Mouse (Mus musculus) stomach, postnatal 0 days (tissue): ENCODE measurements at regions not wholly inside any gene's neighbourhood (a gene's known extent, or its start where the extent isn't known, plus 50 kb on each side); places are given as distances from the start of the nearest gene placed in this dataset.
"Not testable (repeated sequence)": the region's sequence is repeated elsewhere in the genome, so short reads cannot be mapped to it uniquely, and the experiment has no call there.

Experiments used
- CTCF ChIP-seq: IDR thresholded peaks from 2 replicates; pipeline ENCODE4 v1.5.1; 2016; ENCODE audit warnings: antibody characterized with exemption, low read depth, mild to moderate bottlenecking, moderate library complexity
- EP300 ChIP-seq: optimal IDR thresholded peaks from 2 replicates; pipeline ENCODE3; 2016; ENCODE audit warnings: antibody characterized with exemption

DNA sequence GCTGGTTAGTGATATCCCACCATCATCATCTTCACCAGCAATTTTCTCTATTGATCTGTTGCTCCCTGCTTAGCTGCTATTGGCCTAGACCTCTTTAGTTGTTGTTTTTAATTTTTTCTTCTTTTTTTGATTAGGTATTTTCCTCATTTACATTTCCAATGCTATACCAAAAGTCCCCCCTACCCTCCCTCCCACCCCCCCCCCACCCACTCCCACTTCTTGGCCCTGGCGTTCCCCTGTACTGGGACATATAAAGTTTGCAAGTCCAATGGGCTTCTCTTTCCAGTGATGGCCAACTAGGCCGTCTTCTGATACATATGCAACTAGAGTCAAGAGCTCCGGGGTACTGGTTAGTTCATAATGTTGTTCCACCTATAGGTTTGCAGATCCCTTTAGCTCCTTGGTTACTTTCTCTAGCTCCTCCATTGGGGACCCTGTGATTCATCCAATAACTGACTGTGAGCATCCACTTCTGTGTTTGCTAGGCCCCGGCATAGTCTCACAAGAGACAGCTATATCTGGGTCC is 386.7 kb upstream of the Pcdh10 start:
- not testable (repeated sequence) for TF ChIP-seq EP300, CTCF
